In the genomic region with DNA sequence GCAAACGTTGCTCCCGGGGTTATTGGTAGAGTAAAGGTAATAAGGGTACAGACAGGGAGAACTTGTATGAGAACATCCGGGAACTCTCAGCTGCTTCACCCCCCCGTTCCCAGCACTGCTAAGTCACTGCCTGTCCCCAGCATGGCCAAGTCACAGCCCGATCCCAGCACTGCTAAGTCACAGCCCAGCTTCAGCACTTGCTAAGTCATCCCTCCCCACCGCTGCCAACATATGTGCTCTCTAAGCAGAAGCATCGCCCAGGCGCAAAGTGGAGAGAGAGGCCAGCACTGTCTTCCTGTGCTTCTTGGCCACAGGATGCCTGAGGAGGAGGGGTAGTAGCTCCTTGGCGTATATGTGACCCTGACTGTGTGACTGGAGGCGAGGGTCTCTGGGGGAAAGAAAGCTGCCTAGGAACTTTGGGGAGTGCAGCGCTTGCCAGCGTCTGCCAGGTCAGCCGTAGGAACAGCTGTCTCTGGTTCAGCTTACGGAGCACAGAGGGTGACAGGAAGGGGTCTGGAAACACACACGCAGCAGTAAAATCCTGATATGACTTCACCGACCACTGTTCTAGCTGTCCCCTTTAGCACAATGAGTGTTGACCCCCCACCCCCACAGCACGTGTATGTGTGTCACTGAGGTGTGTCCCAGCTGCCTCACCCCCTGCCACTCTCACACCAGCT, we compare ENCODE assay signal across 7 mouse cellular contexts. TPM values are rescaled to one million over a fixed set of nuclear protein-coding genes. Genes with fewer than 3 reads are reported as not detected.
DNase-seq lines count a peak whose midpoint lies in the region; ATAC-seq and TF ChIP-seq lines count a peak whose summit lies in the region.

No protein-coding gene starts in this region.

- H3K4me1 ChIP-seq in midbrain, postnatal 0 days (ENCODE audit: insufficient read depth, low read length): no peaks in the 10 kb centered on the region
- no peaks in the 10 kb centered on the region for H3K4me1 ChIP-seq in midbrain, embryonic 13.5 days (replicated peaks)

- H3K9ac ChIP-seq in midbrain, postnatal 0 days (replicated peaks; ENCODE audit: low read length, poor library complexity, severe bottlenecking): no peak overlapping the region
- no peak overlapping the region for H3K9ac ChIP-seq in midbrain, embryonic 13.5 days (replicated peaks)

- no peaks in the 10 kb centered on the region for H3K27me3 ChIP-seq in midbrain, postnatal 0 days (ENCODE audit: insufficient read depth, low read length)
- H3K27me3 ChIP-seq in midbrain, embryonic 13.5 days: no peaks in the 10 kb centered on the region

- H3K4me2 ChIP-seq in midbrain, postnatal 0 days (ENCODE audit: low read depth, low read length, poor library complexity, severe bottlenecking): no peak overlapping the region
- no peak overlapping the region for H3K4me2 ChIP-seq in midbrain, embryonic 13.5 days (replicated peaks)

- ATAC-seq in midbrain, postnatal 0 days (ENCODE audit: low FRiP score): peak; percentile 27; the same call in 1 of the 2 replicates
- no peak for ATAC-seq in midbrain, embryonic 13.5 days
- ATAC-seq in megakaryocyte, adult 5-6 weeks (ENCODE audit: poor library complexity, severe bottlenecking): peak; percentile 98

- TF ChIP-seq CTCF in midbrain, postnatal 0 days (IDR thresholded peaks at IDR 0.05): no peak

- H3K27ac ChIP-seq in midbrain, postnatal 0 days (ENCODE audit: low read depth, low read length): no peak overlapping the region
- H3K27ac ChIP-seq in midbrain, embryonic 13.5 days: no peak overlapping the region

- peaks cover 43% of the 10 kb centered on the region for H3K36me3 ChIP-seq in midbrain, postnatal 0 days (ENCODE audit: insufficient read depth, low read length)
- peaks cover 59% of the 10 kb centered on the region for H3K36me3 ChIP-seq in midbrain, embryonic 13.5 days

- 66% methylated on average over 17 of the region's 17 CpGs for WGBS in midbrain, postnatal 0 days
- 70% methylated on average over 17 of the region's 17 CpGs for WGBS in midbrain, embryonic 13.5 days

- intact Hi-C loops in heart, postnatal 10 days (cut with DNase I): no loop called here

- no peak overlapping the region for H3K4me3 ChIP-seq in midbrain, postnatal 0 days (ENCODE audit: low read depth, low read length)
- H3K4me3 ChIP-seq in midbrain, embryonic 13.5 days (replicated peaks): no peak overlapping the region

- DNase-seq in midbrain, postnatal 0 days (ENCODE audit: low spot score): peak; percentile 26
- DNase-seq in gastrocnemius, adult 8-10 months (ENCODE audit: low spot score in 2 of 2): peak; percentile 82 to 87
- DNase-seq in heart, postnatal 10 days: peak; percentile 61 to 64
- DNase-seq in cerebellum, postnatal 36 days: no peak
- no peak for DNase-seq in cerebellum, adult 9-11 months

- H3K9me3 ChIP-seq in midbrain, postnatal 0 days (ENCODE audit: low read length): no peaks in the 10 kb centered on the region
- H3K9me3 ChIP-seq in midbrain, embryonic 13.5 days: no peaks in the 10 kb centered on the region

RNA-seq across cellular contexts. Expression of a gene that starts 18.2 kb away (rescaled TPM):
- 46.1 and 51.7 TPM in 2 replicates for total RNA-seq in midbrain, postnatal 0 days (2014; rRNA removed)
- 24.1 and 28.6 TPM in 2 replicates for polyA plus RNA-seq in midbrain, postnatal 0 days (2015; fragmentation: Nextera tagmentation; extraction: Ambion mirVana)
- polyA plus RNA-seq in midbrain, embryonic 13.5 days (2015; fragmentation: Nextera tagmentation; extraction: Ambion mirVana): 24.4 and 30.6 TPM in 2 replicates
- 10 to 100 TPM; 21.5 to 37.8 (median 35.0) TPM for total RNA-seq in gastrocnemius, adult 8-10 months (2022)
- total RNA-seq in heart, postnatal 10 days (2021): 1 to 10 TPM; 2.4 TPM
- 19.3 and 22.4 TPM in 2 replicates for total RNA-seq in megakaryocyte, adult 5-6 weeks (2015)
- 53.1 and 64.9 TPM in 2 replicates for total RNA-seq in megakaryocyte, adult 5-6 weeks (2017)

RNA-seq across cellular contexts. Expression of a gene that starts 24.0 kb away (rescaled TPM):
- not detected in 2 replicates for total RNA-seq in midbrain, postnatal 0 days (2014; rRNA removed)
- polyA plus RNA-seq in midbrain, postnatal 0 days (2015; fragmentation: Nextera tagmentation; extraction: Ambion mirVana): not detected in 2 replicates
- not detected in 2 replicates for polyA plus RNA-seq in midbrain, embryonic 13.5 days (2015; fragmentation: Nextera tagmentation; extraction: Ambion mirVana)
- 1 to 10 TPM in 1 of 4 experiments, under 1 TPM in 2, not detected in 1; 0.27 to 1.2 (median 0.51) TPM for total RNA-seq in gastrocnemius, adult 8-10 months (2022)
- total RNA-seq in heart, postnatal 10 days (2021): not detected
- total RNA-seq in megakaryocyte, adult 5-6 weeks (2015): not detected in 2 replicates
- not detected in 2 replicates for total RNA-seq in megakaryocyte, adult 5-6 weeks (2017)

RNA-seq across cellular contexts. Expression of a gene that starts 28.6 kb away (rescaled TPM):
- total RNA-seq in midbrain, postnatal 0 days (2014; rRNA removed): 79.7 and 80.6 TPM in 2 replicates
- polyA plus RNA-seq in midbrain, postnatal 0 days (2015; fragmentation: Nextera tagmentation; extraction: Ambion mirVana): 75.0 and 89.3 TPM in 2 replicates
- 43.7 and 44.3 TPM in 2 replicates for polyA plus RNA-seq in midbrain, embryonic 13.5 days (2015; fragmentation: Nextera tagmentation; extraction: Ambion mirVana)
- 10 to 100 TPM in 2 of 4 experiments, 1 to 10 TPM in 2; 7.0 to 11.8 (median 9.1) TPM for total RNA-seq in gastrocnemius, adult 8-10 months (2022)
- total RNA-seq in heart, postnatal 10 days (2021): 10 to 100 TPM; 51.6 to 53.2 TPM
- total RNA-seq in megakaryocyte, adult 5-6 weeks (2015): 119 and 176 TPM in 2 replicates
- 453 and 632 TPM in 2 replicates for total RNA-seq in megakaryocyte, adult 5-6 weeks (2017)

RNA-seq across cellular contexts. Expression of a gene that starts 49.8 kb away (rescaled TPM):
- 22.5 and 28.1 TPM in 2 replicates for total RNA-seq in midbrain, postnatal 0 days (2014; rRNA removed)
- polyA plus RNA-seq in midbrain, postnatal 0 days (2015; fragmentation: Nextera tagmentation; extraction: Ambion mirVana): 14.8 and 18.6 TPM in 2 replicates
- 13.6 and 14.5 TPM in 2 replicates for polyA plus RNA-seq in midbrain, embryonic 13.5 days (2015; fragmentation: Nextera tagmentation; extraction: Ambion mirVana)
- 10 to 100 TPM; 11.4 to 17.2 (median 13.0) TPM for total RNA-seq in gastrocnemius, adult 8-10 months (2022)
- total RNA-seq in heart, postnatal 10 days (2021): 10 to 100 TPM in 1 of 2 experiments, 1 to 10 TPM in 1; 9.8 to 12.2 TPM
- 119 and 124 TPM in 2 replicates for total RNA-seq in megakaryocyte, adult 5-6 weeks (2015)
- 68.7 and 87.5 TPM in 2 replicates for total RNA-seq in megakaryocyte, adult 5-6 weeks (2017)

RNA-seq across cellular contexts. Expression of a gene that starts 56.4 kb away (rescaled TPM):
- total RNA-seq in midbrain, postnatal 0 days (2014; rRNA removed): 1.7 and 4.5 TPM in 2 replicates
- polyA plus RNA-seq in midbrain, postnatal 0 days (2015; fragmentation: Nextera tagmentation; extraction: Ambion mirVana): 0.71 and 1.5 TPM in 2 replicates
- 1.7 and 1.8 TPM in 2 replicates for polyA plus RNA-seq in midbrain, embryonic 13.5 days (2015; fragmentation: Nextera tagmentation; extraction: Ambion mirVana)
- 1 to 10 TPM; 1.2 to 3.1 (median 2.2) TPM for total RNA-seq in gastrocnemius, adult 8-10 months (2022)
- 1 to 10 TPM; 1.3 TPM for total RNA-seq in heart, postnatal 10 days (2021)
- 0.20 and 0.93 TPM in 2 replicates for total RNA-seq in megakaryocyte, adult 5-6 weeks (2015)
- 0.16 and 1.1 TPM in 2 replicates for total RNA-seq in megakaryocyte, adult 5-6 weeks (2017)

Comparison
In these comparisons a context has a peak if more than half of its experiments do, and no peak if none do; other contexts are left out.
1. DNase-seq: peak in midbrain, postnatal 0 days (single experiment), gastrocnemius, adult 8-10 months (2 of 2) and heart, postnatal 10 days (2 of 2); none in cerebellum, postnatal 36 days (0 of 2) and cerebellum, adult 9-11 months (single experiment).
2. RNA of a gene that starts 18.2 kb away (total RNA-seq): 19.3 to 64.9 TPM in megakaryocyte, adult 5-6 weeks, 46.1 to 51.7 TPM in midbrain, postnatal 0 days and 21.5 to 37.8 TPM in gastrocnemius, adult 8-10 months; 2.4 TPM in heart, postnatal 10 days; every median in the first group is over 4 times any median in the second.